Mouse (Mus musculus) testis, adult 2 months (tissue): ENCODE measurements at regions not wholly inside any gene's neighbourhood (a gene's known extent, or its start where the extent isn't known, plus 50 kb on each side); places are given as distances from the start of the nearest gene placed in this dataset.

ENCODE experiments used
- CTCF ChIP-seq: fragments of 200-500 bp; IDR thresholded peaks from 2 replicates; pipeline ENCODE4 v1.5.1; 2012; ENCODE audit warnings: low read depth, mild to moderate bottlenecking, inconsistent platforms, low read length, moderate library complexity; ENCODE audit not compliant: control insufficient read depth, insufficient read depth, insufficient replicate concordance
- POLR2A ChIP-seq: fragments of 200-500 bp; IDR thresholded peaks from 2 replicates; pipeline ENCODE4 v1.6.1; 2012; ENCODE audit warnings: low read depth, mild to moderate bottlenecking, inconsistent platforms, low read length, moderate library complexity; ENCODE audit not compliant: control insufficient read depth

DNA sequence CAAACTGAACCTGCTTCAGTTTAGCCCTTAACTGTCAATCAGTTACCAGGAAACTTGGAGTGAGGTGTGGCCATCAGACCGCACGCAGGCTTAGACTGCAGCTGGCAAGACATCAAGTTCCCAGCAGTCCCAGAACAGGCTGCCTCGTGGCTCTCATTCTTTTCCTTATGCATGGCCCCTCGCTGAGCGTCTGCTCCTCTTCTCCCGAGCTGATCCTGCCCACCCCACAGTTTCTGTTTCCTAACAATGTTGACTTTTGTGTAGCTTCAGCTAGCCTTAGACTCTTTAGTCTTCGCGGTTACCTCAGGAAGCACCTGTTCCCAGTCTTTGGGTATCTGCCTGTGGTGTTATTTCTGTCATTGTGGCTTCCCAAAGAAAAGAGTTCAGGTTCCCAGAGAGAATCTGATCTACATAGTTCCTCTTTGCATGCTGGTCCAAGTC lies 66.1 kb upstream of the Atp1a1 start:
- TF ChIP-seq POLR2A (no peak), CTCF (no peak)
